Mouse (Mus musculus) naive thymus-derived CD4-positive, alpha-beta T cell, adult 2 months (primary cell): ENCODE results near the gene 9130023H24Rik.

Source experiments
- DNase-seq: peaks from one replicate; pipeline ENCODE4 v3.0.0-alpha.2; 2011; ENCODE audit warnings: low read depth

9130023H24Rik gene

GRCm38 (mm10) chr7:128237927-128238778 lies at the start of gene 9130023H24Rik:
Gene 9130023H24Rik, minus strand, starts transcription at chr7:128238031.
- peak; percentile 100 for DNase-seq

GRCm38 (mm10) chr7:128285060-128285459 lies 47.2 kb upstream of the 9130023H24Rik start:
- DNase-seq, result no peak

GRCm38 (mm10) chr7:128284047-128284446 lies 46.2 kb upstream of the 9130023H24Rik start:
- DNase-seq, result no peak

- DNase-seq, result no peak
Observed at GRCm38 (mm10) chr7:128282532-128283244, 44.9 kb upstream of the 9130023H24Rik start.

- DNase-seq, result no peak
Observed at GRCm38 (mm10) chr7:128281765-128282164, 43.9 kb upstream of the 9130023H24Rik start.

- no peak for DNase-seq
Observed at GRCm38 (mm10) chr7:128279750-128280149, 41.9 kb upstream of the 9130023H24Rik start.

GRCm38 (mm10) chr7:128276051-128276450 lies 38.2 kb upstream of the 9130023H24Rik start:
- DNase-seq, result no peak

GRCm38 (mm10) chr7:128271496-128271895 lies 33.7 kb upstream of the 9130023H24Rik start:
- DNase-seq, result no peak

GRCm38 (mm10) chr7:128270431-128270850 lies 32.6 kb upstream of the 9130023H24Rik start:
- no peak for DNase-seq

- DNase-seq, result no peak
Observed at GRCm38 (mm10) chr7:128267813-128268212, 30.0 kb upstream of the 9130023H24Rik start.

GRCm38 (mm10) chr7:128267391-128267790 lies 29.6 kb upstream of the 9130023H24Rik start:
- no peak for DNase-seq

- DNase-seq, result no peak
Observed at GRCm38 (mm10) chr7:128266056-128266455, 28.2 kb upstream of the 9130023H24Rik start.

- DNase-seq, result no peak
Observed at GRCm38 (mm10) chr7:128265411-128265810, 27.6 kb upstream of the 9130023H24Rik start, which contains the start of gene Slc5a2. Gene Slc5a2, plus strand, starts transcription at chr7:128265657.

GRCm38 (mm10) chr7:128256783-128257334 lies 19.0 kb upstream of the 9130023H24Rik start:
- no peak for DNase-seq

GRCm38 (mm10) chr7:128255757-128256156 lies 17.9 kb upstream of the 9130023H24Rik start:
- no peak for DNase-seq

GRCm38 (mm10) chr7:128254978-128255377 lies 17.1 kb upstream of the 9130023H24Rik start:
- DNase-seq, result no peak

- peak; percentile 66 for DNase-seq
Observed at GRCm38 (mm10) chr7:128252609-128253008, 14.8 kb upstream of the 9130023H24Rik start.

- no peak for DNase-seq
Observed at GRCm38 (mm10) chr7:128251946-128252345, 14.1 kb upstream of the 9130023H24Rik start.

GRCm38 (mm10) chr7:128249998-128250397 lies 12.2 kb upstream of the 9130023H24Rik start:
- no peak for DNase-seq

GRCm38 (mm10) chr7:128248081-128249042 lies 10.5 kb upstream of the 9130023H24Rik start:
- no peak for DNase-seq

GRCm38 (mm10) chr7:128247443-128247842 lies 9.6 kb upstream of the 9130023H24Rik start:
- DNase-seq, result peak; percentile 84
